Mouse (Mus musculus) macrophage (primary cell): ENCODE data around the gene Itga10. TPM values are rescaled to one million over a fixed set of nuclear protein-coding genes. Genes with fewer than 3 reads are reported as not detected.
"Not testable (repeated sequence)": the region's sequence is repeated elsewhere in the genome, so short reads cannot be mapped to it uniquely, and the experiment has no call there.

Experiments used
- H3K27ac ChIP-seq: fragments of 350-480 bp; formaldehyde crosslinking; 2 replicates; pipeline ENCODE4 v1.9.0; 2021
- H3K36me3 ChIP-seq: fragments of 350-480 bp; formaldehyde crosslinking; 2 replicates; pipeline ENCODE4 v1.9.0; 2021; ENCODE audit errors: inconsistent target
- H3K4me3 ChIP-seq: fragments of 350-480 bp; formaldehyde crosslinking; 2 replicates; pipeline ENCODE4 v1.9.0; 2021; ENCODE audit errors: inconsistent target
- H3K79me2 ChIP-seq: fragments of 350-480 bp; formaldehyde crosslinking; 2 replicates; pipeline ENCODE4 v1.9.0; 2021; ENCODE audit errors: inconsistent target
- WGBS: methylation state at CpG from one replicate; pipeline ENCODE4 v1.1.7; 2026; ENCODE audit warnings: inconsistent platforms; ENCODE audit not compliant: missing documents; 5-methylcytosine and 5-hydroxymethylcytosine counted together
- polyA plus RNA-seq: library from polyadenylated mRNA; stranded (reverse); fragments of 250-400 nt; gene quantifications from 3 replicates; pipeline ENCODE4 v1.2.4, GENCODE M21; 2018; ENCODE audit warnings: inconsistent platforms

Gene Itga10
- polyA plus RNA-seq, 1 experiment from 2014 or later: 0.10 TPM

DNA sequence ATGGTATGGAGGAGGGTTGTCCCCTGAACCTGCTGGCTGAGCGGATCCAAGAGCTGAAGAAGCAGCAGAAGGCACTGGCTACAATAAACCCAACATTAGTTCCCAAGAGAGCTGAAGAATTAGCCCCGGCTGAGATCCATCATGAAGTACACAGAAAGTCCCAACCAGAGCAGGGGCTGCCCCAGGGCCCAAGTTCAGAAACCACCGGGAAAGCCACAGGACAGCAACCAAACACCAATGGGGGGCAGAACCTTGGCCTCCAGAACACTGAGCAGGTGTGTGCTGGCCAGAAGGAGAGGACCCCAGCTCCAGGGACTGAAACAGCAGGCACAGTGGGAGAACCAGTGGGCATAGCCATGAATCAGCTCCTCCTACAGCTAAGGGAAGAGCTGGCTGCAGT is 38.1 kb downstream of the Itga10 start:
- Histone ChIP-seq H3K4me3 (no peak overlapping the region), H3K36me3 (no peaks in the 10 kb centered on the region), H3K79me2 (no peaks in the 10 kb centered on the region), H3K27ac (no peak overlapping the region)
- 96% methylated on average over 2 of the region's 3 CpGs for WGBS

GRCm38 (mm10) chr3:96684151-96684821 is 38.9 kb downstream of the Itga10 start:
- H3K79me2 ChIP-seq: no peaks in the 10 kb centered on the region
- no peaks in the 10 kb centered on the region for H3K36me3 ChIP-seq
- WGBS: 65% methylated on average over 17 of the region's 17 CpGs
- H3K4me3 ChIP-seq: no peak overlapping the region
- H3K27ac ChIP-seq: no peak overlapping the region

GRCm38 (mm10) chr3:96684822-96685156 is 39.4 kb downstream of the Itga10 start:
- Histone ChIP-seq H3K79me2 (no peaks in the 10 kb centered on the region), H3K27ac (no peak overlapping the region), H3K36me3 (no peaks in the 10 kb centered on the region), H3K4me3 (no peak overlapping the region)
- WGBS: 23% methylated on average over 28 of the region's 28 CpGs

DNA sequence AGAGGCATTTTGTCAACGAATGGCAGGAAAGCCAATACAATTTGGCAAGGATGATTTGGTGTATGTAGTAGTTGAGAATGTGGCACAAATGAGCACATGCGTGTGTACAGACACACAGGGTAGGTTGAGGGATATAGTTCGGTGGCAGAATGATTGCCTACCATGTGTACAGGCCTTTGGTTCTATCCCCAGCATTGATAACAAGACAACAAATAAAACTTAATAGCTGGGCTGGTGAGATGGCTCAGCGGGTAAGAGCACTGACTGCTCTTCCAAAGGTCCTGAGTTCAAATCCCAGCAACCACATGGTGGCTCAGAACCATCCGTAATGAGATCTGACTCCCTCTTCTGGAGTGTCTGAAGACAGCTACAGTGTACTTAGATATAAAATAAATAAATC is 40.7 kb downstream of the Itga10 start:
- not testable (repeated sequence) for H3K27ac ChIP-seq, H3K79me2 ChIP-seq, H3K4me3 ChIP-seq, H3K36me3 ChIP-seq
- 94% methylated on average over 4 of the region's 5 CpGs for WGBS

DNA sequence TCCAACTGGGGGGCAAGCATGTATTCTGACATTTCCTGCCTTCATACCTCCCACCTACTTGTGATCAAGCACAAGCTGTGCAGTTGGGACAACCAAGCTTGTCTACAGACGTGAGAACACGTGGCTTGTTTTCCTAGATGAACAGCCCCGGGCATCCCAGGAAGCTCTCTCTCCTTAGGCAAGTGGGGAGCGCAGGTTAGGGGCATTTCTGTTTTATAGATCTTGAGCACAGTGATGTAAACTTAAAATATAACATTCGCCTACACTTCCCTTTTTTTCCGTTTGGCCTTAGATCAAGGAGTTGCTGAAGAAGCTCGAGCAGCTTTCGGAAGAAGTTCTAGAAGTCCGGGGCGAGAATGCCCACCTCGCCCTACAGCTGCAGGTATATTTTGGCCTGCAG is 43.5 kb downstream of the Itga10 start:
- Histone ChIP-seq H3K27ac (no peak overlapping the region), H3K36me3 (no peaks in the 10 kb centered on the region), H3K4me3 (no peak overlapping the region), H3K79me2 (no peaks in the 10 kb centered on the region)
- WGBS: 23% methylated on average over 10 of the region's 11 CpGs

- whole genome bisulfite sequencing: 58% methylated on average over 3 of the region's 3 CpGs
- Histone ChIP-seq H3K27ac (no peak overlapping the region), H3K79me2 (no peaks in the 10 kb centered on the region), H3K36me3 (no peaks in the 10 kb centered on the region), H3K4me3 (no peak overlapping the region)
Observed at GRCm38 (mm10) chr3:96690298-96690697, 44.9 kb downstream of the Itga10 start.

DNA sequence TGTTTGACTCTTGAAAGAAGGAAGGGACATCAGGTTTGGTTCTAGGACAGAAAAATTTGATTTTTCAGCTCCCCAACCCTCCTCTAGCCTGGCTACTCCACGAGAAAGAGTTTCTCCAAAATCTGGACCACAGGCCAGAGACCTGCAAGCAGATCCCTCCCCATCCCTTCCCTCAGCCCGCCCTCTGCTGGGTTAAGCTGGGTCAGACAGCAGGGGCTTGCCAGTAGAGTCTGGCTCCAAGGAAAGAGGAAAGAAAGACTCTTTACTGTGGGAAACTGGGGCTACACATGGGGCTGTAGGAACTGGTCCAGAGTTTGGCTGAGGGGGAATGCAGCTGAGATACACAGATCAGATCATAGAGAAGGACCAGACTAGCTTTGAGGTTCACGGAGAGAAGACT is 47.1 kb downstream of the Itga10 start:
- Histone ChIP-seq H3K4me3 (no peak overlapping the region), H3K36me3 (no peaks in the 10 kb centered on the region), H3K27ac (no peak overlapping the region), H3K79me2 (peaks cover 2% of the 10 kb centered on the region)
- 43% methylated on average over 3 of the region's 3 CpGs for WGBS

GRCm38 (mm10) chr3:96693579-96693978 is 48.2 kb downstream of the Itga10 start:
- Histone ChIP-seq H3K4me3 (no peak overlapping the region), H3K36me3 (no peaks in the 10 kb centered on the region), H3K79me2 (peaks cover 13% of the 10 kb centered on the region), H3K27ac (no peak overlapping the region)
- WGBS: 67% methylated on average over 1 of the region's 1 CpGs

DNA sequence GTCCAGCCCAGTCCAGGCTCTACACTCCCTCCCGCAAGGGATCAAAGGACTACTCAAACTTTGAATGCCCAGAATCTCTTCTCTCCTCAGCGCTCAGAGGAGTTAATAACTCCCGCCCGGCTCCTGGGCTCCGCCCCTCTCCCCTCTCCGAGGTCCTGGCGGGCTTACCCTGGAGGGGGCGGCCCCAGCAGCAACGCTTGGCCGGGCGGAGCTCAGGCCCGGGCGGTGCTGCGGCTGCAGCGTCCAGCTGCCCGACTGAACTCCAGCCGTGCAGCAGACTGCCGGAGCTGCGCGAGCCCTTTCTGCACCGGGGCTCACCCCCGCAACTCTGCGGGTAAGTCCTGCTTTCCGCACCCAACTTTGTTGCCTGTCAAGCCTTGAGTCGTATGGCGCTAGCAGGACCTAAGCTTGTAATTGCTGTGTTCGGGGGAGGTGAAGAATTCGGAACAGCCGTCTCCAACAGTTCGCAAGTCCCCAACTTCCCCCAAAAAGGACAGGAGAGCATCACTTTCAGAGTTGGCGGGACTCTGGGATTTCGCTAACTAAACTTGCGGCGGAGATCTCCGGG is 50.9 kb downstream of the Itga10 start, which contains the start of gene Pias3:
Pias3 (plus strand) TSS at position 187 of the 568 bp plus-strand sequence.
- Histone ChIP-seq H3K36me3 (peaks cover 16% of the 10 kb centered on the region; the same call in 1 of the 2 replicates), H3K4me3 (peak within 1 kb of the TSS; percentile 98), H3K27ac (peak within 1 kb of the TSS; percentile 78), H3K79me2 (peaks cover 20% of the 10 kb centered on the region)
- 0% methylated on average over 31 of the region's 35 CpGs for WGBS

GRCm38 (mm10) chr3:96696766-96697732 is 51.7 kb downstream of the Itga10 start:
- Histone ChIP-seq H3K79me2 (peaks cover 20% of the 10 kb centered on the region), H3K36me3 (peaks cover 23% of the 10 kb centered on the region), H3K27ac (peak overlapping the region; percentile 78), H3K4me3 (peak overlapping the region; percentile 98)
- WGBS: under 1% methylated on average over 71 of the region's 85 CpGs

DNA sequence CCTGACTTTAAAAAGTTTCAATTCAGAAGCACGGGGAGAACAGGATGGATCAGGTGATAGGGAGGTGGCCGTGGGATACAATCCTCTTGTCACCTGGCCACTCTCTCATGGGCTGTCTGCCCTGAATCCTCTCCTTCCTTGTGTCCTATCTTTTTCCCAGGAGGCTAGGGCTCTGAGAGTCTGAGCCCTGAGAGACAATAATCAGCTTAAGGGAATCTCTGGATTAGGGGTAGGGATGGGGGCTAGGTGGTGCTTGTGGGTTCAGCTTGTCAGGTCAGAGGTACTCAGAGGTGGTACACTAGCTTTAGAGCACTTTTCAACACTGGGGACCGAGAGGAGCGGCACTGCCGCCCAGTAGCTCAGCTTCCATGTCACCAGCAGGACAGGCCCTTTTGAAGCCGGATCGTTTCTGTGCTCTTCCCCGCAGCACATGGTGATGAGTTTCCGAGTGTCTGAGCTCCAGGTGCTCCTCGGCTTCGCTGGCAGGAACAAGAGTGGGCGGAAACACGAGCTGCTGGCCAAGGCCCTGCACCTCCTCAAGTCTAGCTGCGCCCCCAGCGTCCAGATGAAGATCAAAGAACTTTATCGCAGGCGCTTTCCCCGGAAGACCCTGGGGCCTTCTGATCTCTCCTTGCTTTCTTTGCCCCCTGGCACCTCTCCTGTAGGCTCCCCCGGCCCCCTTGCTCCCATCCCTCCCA is 53.8 kb downstream of the Itga10 start:
- H3K4me3 ChIP-seq: no peak overlapping the region
- H3K27ac ChIP-seq: no peak overlapping the region
- H3K79me2 ChIP-seq: peaks cover 20% of the 10 kb centered on the region
- H3K36me3 ChIP-seq: peaks cover 41% of the 10 kb centered on the region
- 95% methylated on average over 19 of the region's 19 CpGs for WGBS

DNA sequence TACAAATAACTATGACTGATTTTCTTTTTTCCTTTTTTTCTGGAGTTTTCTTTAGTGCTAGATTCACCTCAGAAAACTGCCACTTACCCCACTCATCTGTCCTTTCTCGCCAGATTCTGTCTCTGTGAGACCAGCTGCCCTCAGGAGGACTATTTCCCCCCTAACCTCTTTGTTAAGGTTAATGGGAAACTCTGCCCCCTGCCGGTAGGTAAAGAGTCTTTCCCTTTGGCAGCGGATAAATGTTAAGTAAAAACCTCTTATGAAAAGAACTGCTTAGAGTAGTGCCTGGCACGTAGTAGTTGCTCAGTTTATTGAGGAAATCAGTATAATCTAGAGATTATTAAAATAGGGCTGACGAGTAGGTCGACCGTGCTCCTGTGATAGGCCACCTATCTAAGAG is 55.0 kb downstream of the Itga10 start:
- no peak overlapping the region for H3K27ac ChIP-seq
- no peak overlapping the region for H3K4me3 ChIP-seq
- H3K36me3 ChIP-seq: peaks cover 51% of the 10 kb centered on the region
- peaks cover 20% of the 10 kb centered on the region for H3K79me2 ChIP-seq
- 79% methylated on average over 7 of the region's 7 CpGs for WGBS

- peaks cover 51% of the 10 kb centered on the region for H3K36me3 ChIP-seq
- no peak overlapping the region for H3K4me3 ChIP-seq
- H3K79me2 ChIP-seq: peaks cover 20% of the 10 kb centered on the region
- no peak overlapping the region for H3K27ac ChIP-seq
- 93% methylated on average over 4 of the region's 4 CpGs for WGBS
Observed at GRCm38 (mm10) chr3:96701003-96701402, 55.6 kb downstream of the Itga10 start.

DNA sequence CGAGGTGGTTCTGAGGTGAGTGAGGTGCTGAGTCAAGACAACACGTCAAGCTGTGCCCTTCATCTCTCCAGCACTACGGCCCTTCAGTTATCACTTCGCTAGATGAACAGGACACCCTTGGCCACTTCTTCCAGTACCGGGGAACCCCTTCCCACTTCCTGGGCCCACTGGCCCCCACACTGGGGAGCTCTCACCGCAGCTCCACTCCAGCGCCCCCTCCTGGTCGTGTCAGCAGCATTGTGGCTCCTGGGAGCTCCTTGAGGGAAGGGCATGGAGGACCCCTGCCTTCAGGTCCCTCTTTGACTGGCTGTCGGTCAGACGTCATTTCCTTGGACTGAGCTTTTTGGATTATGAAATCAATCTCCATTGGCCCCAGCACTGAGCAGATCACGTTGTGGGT is 59.4 kb downstream of the Itga10 start:
- Histone ChIP-seq H3K27ac (no peak overlapping the region), H3K36me3 (peaks cover 51% of the 10 kb centered on the region), H3K79me2 (no peaks in the 10 kb centered on the region), H3K4me3 (no peak overlapping the region)
- 76% methylated on average over 11 of the region's 11 CpGs for WGBS
